Mouse (Mus musculus) liver, postnatal 0 days (tissue): Measurements from ENCODE around the gene Olfr456. TPM values are rescaled to one million over a fixed set of nuclear protein-coding genes. Genes with fewer than 3 reads are reported as not detected.

ENCODE experiments used
- ATAC-seq: fragments of 200-750 bp; cut with Nextera tagmentation; 2 replicates; pipeline ENCODE4 v1.8.0; 2017; ENCODE audit warnings: mild to moderate bottlenecking, moderate library complexity
- DNase-seq: peaks from one replicate; pipeline ENCODE4 v3.0.0-alpha.2; 2016
- H3K27ac ChIP-seq: fragments of 300-500 bp; sonication (generic); 2 replicates; pipeline ENCODE4 v1.5.1; 2014; ENCODE audit warnings: antibody characterized with exemption, moderate library complexity, mild to moderate bottlenecking, low read depth
- H3K27me3 ChIP-seq: fragments of 300-500 bp; sonication (generic); 2 replicates; pipeline ENCODE4 v1.6.1; 2014; ENCODE audit warnings: low read length, control low read depth, mixed read lengths; ENCODE audit not compliant: insufficient read depth
- H3K36me3 ChIP-seq: fragments of 300-500 bp; sonication (generic); replicated peaks from 2 replicates; pipeline ENCODE4 v1.6.1; 2014; ENCODE audit warnings: mild to moderate bottlenecking, control low read depth, low read length, moderate library complexity, mixed read lengths; ENCODE audit not compliant: insufficient read depth
- H3K4me1 ChIP-seq: fragments of 300-500 bp; sonication (generic); 2 replicates; pipeline ENCODE4 v1.6.1; 2014; ENCODE audit warnings: antibody characterized with exemption, mild to moderate bottlenecking, control low read depth; ENCODE audit not compliant: insufficient read depth
- H3K4me2 ChIP-seq: fragments of 300-500 bp; sonication (generic); 2 replicates; pipeline ENCODE4 v1.6.1; 2014; ENCODE audit warnings: low read depth, mild to moderate bottlenecking, low read length, moderate library complexity, mixed read lengths
- H3K4me3 ChIP-seq: fragments of 300-500 bp; sonication (generic); 2 replicates; pipeline ENCODE4 v1.5.1; 2014; ENCODE audit warnings: low read depth, low read length
- H3K9ac ChIP-seq: fragments of 300-500 bp; sonication (generic); replicated peaks from 2 replicates; pipeline ENCODE4 v1.6.1; 2014; ENCODE audit warnings: mild to moderate bottlenecking, moderate library complexity
- H3K9me3 ChIP-seq: fragments of 300-500 bp; sonication (generic); 2 replicates; pipeline ENCODE4 v1.6.1; 2016; ENCODE audit warnings: mild to moderate bottlenecking, control low read depth, low read length, mixed read lengths
- CTCF ChIP-seq: sonication (generic); IDR thresholded peaks from 2 replicates; pipeline ENCODE4 v1.5.1; 2016; ENCODE audit warnings: antibody characterized with exemption, low read depth
- EP300 ChIP-seq: IDR thresholded peaks from 2 replicates; pipeline ENCODE4 v1.6.1; 2016; ENCODE audit warnings: antibody characterized with exemption, low read depth, mild to moderate bottlenecking
- WGBS: fragments of 180-500 bp; shearing (Covaris S2); extraction: QIAGEN DNeasy Blood & Tissue Kit; methylation state at CpG from one replicate; pipeline ENCODE4 v1.1.7; 2014; ENCODE audit not compliant: insufficient replicate concordance; 5-methylcytosine and 5-hydroxymethylcytosine counted together
- polyA plus RNA-seq: library from polyadenylated mRNA; unstranded; fragments of >200 nt; fragmentation: Nextera tagmentation; extraction: Ambion mirVana; gene quantifications from 2 replicates; pipeline ENCODE4 v1.2.1, GENCODE M21; 2015

Gene Olfr456
- polyA plus RNA-seq, 1 experiment from 2014 or later, result not detected

- DNase-seq, result no peak
- WGBS, result 75% methylated on average over 4 of the region's 4 CpGs
These were observed 16.5 kb downstream of the Olfr456 start for GRCm38 (mm10) chr6:42470542-42470941.

DNA sequence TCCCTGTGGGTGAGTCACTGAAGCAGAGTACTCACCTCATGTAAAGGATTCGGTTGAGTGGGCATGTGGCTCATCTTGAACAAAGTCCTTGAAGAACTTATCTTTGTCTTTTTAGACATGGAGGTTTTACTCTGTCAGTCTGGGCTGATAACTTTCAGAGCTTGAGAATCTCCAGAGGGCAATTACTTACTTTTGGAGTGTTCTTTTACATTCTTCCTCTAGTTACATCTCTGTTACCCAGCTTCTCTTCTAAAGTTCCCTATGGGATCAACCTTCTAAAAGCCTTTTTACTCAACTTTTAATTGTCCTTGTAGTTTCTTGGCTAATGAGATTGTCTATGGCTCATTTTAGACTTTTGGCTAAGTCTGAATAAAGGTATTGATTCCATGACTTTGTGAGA is 21.9 kb downstream of the Olfr456 start, which contains the start of gene Olfr458:
TSS of gene Olfr458 (minus strand) at position 101 of the 400 bp plus-strand sequence.
- Histone ChIP-seq H3K36me3 (no peaks in the 10 kb centered on the region), H3K9ac (no peak within 1 kb of the TSS), H3K4me3 (no peak within 1 kb of the TSS), H3K9me3 (no peaks in the 10 kb centered on the region), H3K27ac (no peak within 1 kb of the TSS), H3K4me2 (no peak within 1 kb of the TSS), H3K27me3 (no peaks in the 10 kb centered on the region), H3K4me1 (no peaks in the 10 kb centered on the region)
- TF ChIP-seq CTCF (no peak), EP300 (no peak)
- DNase-seq, result no peak
- no peak for ATAC-seq
- WGBS, result 63% methylated on average over 1 of the region's 1 CpGs

More at GRCm38 (mm10) chr6:42470542-42470941, 16.5 kb downstream of the Olfr456 start:
- Histone ChIP-seq H3K36me3 (no peaks in the 10 kb centered on the region), H3K9me3 (no peaks in the 10 kb centered on the region), H3K4me2 (no peak overlapping the region), H3K27me3 (no peaks in the 10 kb centered on the region), H3K27ac (no peak overlapping the region), H3K4me3 (no peak overlapping the region), H3K9ac (no peak overlapping the region), H3K4me1 (no peaks in the 10 kb centered on the region)
- TF ChIP-seq CTCF (no peak), EP300 (no peak)
- no peak for ATAC-seq

DNA sequence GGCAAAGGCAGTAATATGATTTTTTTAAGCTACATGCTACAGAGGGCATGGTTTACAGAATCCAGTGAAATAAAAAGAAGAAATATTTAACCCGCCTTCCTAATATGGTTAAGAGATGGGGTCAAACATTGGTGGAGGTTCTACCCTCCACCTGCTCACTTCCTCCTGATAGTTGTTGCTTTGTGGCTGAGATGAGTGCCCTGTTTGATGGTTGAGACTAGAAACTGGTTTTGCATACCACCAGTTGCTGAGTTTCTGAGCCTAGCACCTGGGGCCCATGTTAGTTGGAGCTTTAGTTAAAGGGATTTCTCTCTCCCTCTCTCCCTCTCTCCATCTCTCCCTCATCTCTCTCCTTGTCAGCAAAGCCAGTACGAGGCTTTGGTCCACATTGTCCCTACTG is 39.6 kb downstream of the Olfr456 start:
- H3K36me3 ChIP-seq, result no peaks in the 10 kb centered on the region
- no peaks in the 10 kb centered on the region for H3K9me3 ChIP-seq
- H3K9ac ChIP-seq, result no peak overlapping the region
- 62% methylated on average over 2 of the region's 2 CpGs for WGBS
- no peak overlapping the region for H3K4me2 ChIP-seq
- no peak overlapping the region for H3K4me3 ChIP-seq
- TF ChIP-seq CTCF, result no peak
- DNase-seq (no peak), ATAC-seq (no peak)
- no peak overlapping the region for H3K27ac ChIP-seq
- H3K4me1 ChIP-seq, result no peaks in the 10 kb centered on the region
- H3K27me3 ChIP-seq, result no peaks in the 10 kb centered on the region

DNA sequence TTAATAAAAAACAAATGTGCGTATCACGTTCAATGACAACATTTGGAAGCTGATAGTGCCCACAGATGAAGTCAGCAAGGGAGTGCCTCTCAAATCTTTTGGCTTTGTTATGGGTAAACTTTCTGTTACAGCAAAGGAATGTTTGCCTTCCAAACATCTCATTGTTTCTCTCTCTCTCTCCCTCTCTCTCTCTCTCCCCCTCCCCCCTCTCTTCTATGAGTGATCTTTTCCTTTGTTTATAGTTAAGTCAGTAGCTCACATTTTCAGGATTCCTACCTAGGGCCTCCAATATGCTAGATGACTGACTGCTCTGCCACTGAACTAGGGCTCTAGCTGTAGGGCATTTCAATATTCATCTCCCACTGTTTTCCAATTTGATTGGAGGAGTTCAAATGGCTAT is 42.5 kb downstream of the Olfr456 start:
- Histone ChIP-seq H3K9ac (no peak overlapping the region), H3K4me1 (no peaks in the 10 kb centered on the region), H3K27ac (no peak overlapping the region), H3K4me3 (no peak overlapping the region), H3K4me2 (no peak overlapping the region), H3K36me3 (no peaks in the 10 kb centered on the region), H3K27me3 (no peaks in the 10 kb centered on the region), H3K9me3 (no peaks in the 10 kb centered on the region)
- WGBS, result 56% methylated on average over 2 of the region's 2 CpGs
- ATAC-seq (no peak), DNase-seq (no peak)
- TF ChIP-seq CTCF (no peak), EP300 (no peak)

DNA sequence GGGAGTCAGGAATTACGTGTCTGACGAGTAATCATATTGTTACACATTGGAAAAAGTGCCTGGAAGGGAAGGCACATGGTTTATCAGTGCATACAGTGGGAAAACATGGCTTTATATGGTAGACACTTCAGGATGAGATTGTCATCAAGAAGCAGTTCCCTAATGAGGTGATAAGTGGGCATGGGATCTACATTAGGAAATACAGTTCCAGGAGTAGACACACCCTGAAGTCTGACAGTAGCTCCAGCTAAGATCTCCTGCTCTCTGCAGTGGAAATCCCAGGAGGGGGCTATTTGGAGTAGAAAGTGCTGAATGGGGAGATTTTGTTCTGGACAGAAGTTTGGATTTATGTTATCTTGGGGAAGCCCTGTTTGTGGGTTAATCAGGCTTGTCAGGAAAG is 45.6 kb downstream of the Olfr456 start:
- DNase-seq (no peak), ATAC-seq (no peak)
- no peak overlapping the region for H3K4me3 ChIP-seq
- no peaks in the 10 kb centered on the region for H3K4me1 ChIP-seq
- H3K9me3 ChIP-seq, result no peaks in the 10 kb centered on the region
- no peaks in the 10 kb centered on the region for H3K36me3 ChIP-seq
- H3K4me2 ChIP-seq, result no peak overlapping the region
- H3K27me3 ChIP-seq, result no peaks in the 10 kb centered on the region
- no peak overlapping the region for H3K9ac ChIP-seq
- 44% methylated on average over 2 of the region's 2 CpGs for WGBS
- H3K27ac ChIP-seq, result no peak overlapping the region
- TF ChIP-seq EP300, result no peak
- no peak for TF ChIP-seq CTCF

Other genes starting within 250 kb of the Olfr456 start
- gene Gstk1, start 241.3 kb downstream of the Olfr456 start, polyA plus RNA-seq, result 20.5 and 26.7 TPM in 2 replicates
- not detected in 2 replicates for gene Tmem139, start 225.2 kb downstream of the Olfr456 start, polyA plus RNA-seq
- 10.3 and 11.1 TPM in 2 replicates for gene Casp2, start 222.2 kb downstream of the Olfr456 start, polyA plus RNA-seq
- gene Clcn1, start 200.5 kb downstream of the Olfr456 start, polyA plus RNA-seq, result 0.09 TPM in 1 of 2 replicates, not detected in the other
- gene Fam131b, start 162.6 kb downstream of the Olfr456 start, polyA plus RNA-seq, result not detected in 2 replicates
- gene Zyx, start 137.6 kb downstream of the Olfr456 start, polyA plus RNA-seq, result 55.3 and 57.8 TPM in 2 replicates
- gene Epha1, start 113.9 kb downstream of the Olfr456 start, polyA plus RNA-seq, result 16.8 and 18.7 TPM in 2 replicates
- gene Tas2r143, start 87.0 kb downstream of the Olfr456 start, polyA plus RNA-seq, result not detected in 2 replicates
- not detected in 2 replicates for gene Tas2r135, start 81.8 kb downstream of the Olfr456 start, polyA plus RNA-seq
- gene Tas2r126, start 52.7 kb downstream of the Olfr456 start, polyA plus RNA-seq, result not detected in 2 replicates
- not detected in 2 replicates for gene Olfr458, start 22.0 kb downstream of the Olfr456 start, polyA plus RNA-seq
- not detected in 2 replicates for gene Olfr457, start 10.9 kb downstream of the Olfr456 start, polyA plus RNA-seq
- gene Olfr455, start 60.4 kb upstream of the Olfr456 start, polyA plus RNA-seq, result not detected in 2 replicates
- gene Tcaf3, start 110.5 kb upstream of the Olfr456 start, polyA plus RNA-seq, result not detected in 2 replicates
- 0.11 and 0.12 TPM in 2 replicates for gene Tcaf2, start 158.0 kb upstream of the Olfr456 start, polyA plus RNA-seq
- gene Tcaf1, start 222.9 kb upstream of the Olfr456 start, polyA plus RNA-seq, result 3.8 and 4.7 TPM in 2 replicates